In genomic region chr3:49666516-49666915, GRCm38 (mm10) we compare ENCODE assay signal across 26 mouse cellular contexts.
"Had no signal": no experiment of that assay in that cellular context is flagged by ENCODE, and none has a peak within 500 bp of the region (broad histone marks: within the 10 kb centered on the region; RNA-seq: fewer than 3 reads in every experiment).

No protein-coding gene starts in this region.

- ATAC-seq: forebrain, embryonic 13.5 days; forebrain, embryonic 14.5 days; forebrain, embryonic 15.5 days; forebrain, embryonic 16.5 days; forebrain, postnatal 0 days had no signal

- H3K4me3 ChIP-seq: embryonic facial prominence, embryonic 12.5 days; embryonic facial prominence, embryonic 13.5 days; embryonic facial prominence, embryonic 15.5 days; erythroblast, embryonic 14.5 days; forebrain, embryonic 10.5 days; forebrain, embryonic 12.5 days; forebrain, embryonic 13.5 days; forebrain, embryonic 15.5 days; gastrocnemius, adult 2 months; heart, adult 2 months had no signal

- H3K4me2 ChIP-seq: embryonic facial prominence, embryonic 12.5 days; embryonic facial prominence, embryonic 13.5 days; embryonic facial prominence, embryonic 15.5 days; forebrain, embryonic 12.5 days; forebrain, embryonic 13.5 days; forebrain, embryonic 15.5 days had no signal

- H3K27me3 ChIP-seq: embryonic facial prominence, embryonic 12.5 days; embryonic facial prominence, embryonic 13.5 days; embryonic facial prominence, embryonic 15.5 days; forebrain, embryonic 12.5 days; forebrain, embryonic 13.5 days; forebrain, embryonic 15.5 days had no signal

- H3K9ac ChIP-seq: embryonic facial prominence, embryonic 12.5 days; embryonic facial prominence, embryonic 13.5 days; embryonic facial prominence, embryonic 15.5 days; forebrain, embryonic 12.5 days; forebrain, embryonic 13.5 days; forebrain, embryonic 15.5 days; forebrain, postnatal 0 days had no signal

- H3K4me1 ChIP-seq: embryonic facial prominence, embryonic 12.5 days; embryonic facial prominence, embryonic 13.5 days; embryonic facial prominence, embryonic 15.5 days; forebrain, embryonic 10.5 days; forebrain, embryonic 12.5 days; forebrain, embryonic 13.5 days; forebrain, embryonic 15.5 days had no signal

- DNase-seq: cerebellum, adult 2 months; cerebellum, adult 8-10 months; cerebellum, adult 9-10 months; cerebellum, adult 9-11 months; cerebellum, postnatal 10 days; cerebellum, postnatal 14 days; cerebellum, postnatal 25 days; cerebellum, postnatal 36 days; embryo, embryonic 11 days; forebrain, postnatal 0 days; gastrocnemius, adult 2 months; gastrocnemius, postnatal 10 days; gastrocnemius, postnatal 14 days; gastrocnemius, postnatal 25 days; gastrocnemius, postnatal 36 days; heart, adult 2 months had no signal

- H3K9me3 ChIP-seq: embryonic facial prominence, embryonic 12.5 days; embryonic facial prominence, embryonic 13.5 days; embryonic facial prominence, embryonic 15.5 days; forebrain, embryonic 10.5 days; forebrain, embryonic 12.5 days; forebrain, embryonic 13.5 days; forebrain, embryonic 15.5 days had no signal

- H3K27ac ChIP-seq: embryonic facial prominence, embryonic 12.5 days; embryonic facial prominence, embryonic 13.5 days; forebrain, embryonic 10.5 days; forebrain, embryonic 12.5 days; forebrain, embryonic 13.5 days; forebrain, embryonic 15.5 days; heart, adult 2 months had no signal

- H3K36me3 ChIP-seq: embryonic facial prominence, embryonic 12.5 days; embryonic facial prominence, embryonic 13.5 days; embryonic facial prominence, embryonic 15.5 days; forebrain, embryonic 10.5 days; forebrain, embryonic 12.5 days; forebrain, embryonic 15.5 days had no signal
